Mouse (Mus musculus) right cerebral cortex, postnatal 10 days (tissue): ENCODE measurements around the gene Gm10118.

ENCODE experiments used
- DNase-seq, 2 experiments: peaks; one replicate each; pipeline ENCODE4 v3.0.0; 2021; ENCODE audit warnings: low spot score in 2 of 2

Gm10118 gene

DNA sequence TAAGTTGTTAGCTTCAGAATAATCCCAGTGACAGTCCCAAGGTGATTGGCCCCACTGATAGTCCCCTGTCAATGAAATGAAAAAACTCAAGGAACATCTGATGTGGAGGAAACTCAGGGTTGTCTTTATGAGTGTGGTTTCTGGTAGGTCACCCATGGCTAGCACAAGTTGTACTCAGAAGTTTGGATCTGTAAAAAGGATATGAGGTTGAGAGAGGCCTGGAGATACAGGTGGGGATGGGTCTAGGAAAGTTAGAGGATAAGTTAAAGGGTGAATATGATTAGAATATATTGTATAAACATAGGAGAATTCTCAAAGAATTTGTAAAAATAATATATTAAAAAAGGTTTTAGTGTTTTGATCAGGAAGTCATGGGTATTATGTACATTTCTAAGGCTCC lies at the start of gene Gm10118:
Gm10118 (minus strand) TSS at position 101 of the 400 bp plus-strand sequence.
- no peak for DNase-seq

DNA sequence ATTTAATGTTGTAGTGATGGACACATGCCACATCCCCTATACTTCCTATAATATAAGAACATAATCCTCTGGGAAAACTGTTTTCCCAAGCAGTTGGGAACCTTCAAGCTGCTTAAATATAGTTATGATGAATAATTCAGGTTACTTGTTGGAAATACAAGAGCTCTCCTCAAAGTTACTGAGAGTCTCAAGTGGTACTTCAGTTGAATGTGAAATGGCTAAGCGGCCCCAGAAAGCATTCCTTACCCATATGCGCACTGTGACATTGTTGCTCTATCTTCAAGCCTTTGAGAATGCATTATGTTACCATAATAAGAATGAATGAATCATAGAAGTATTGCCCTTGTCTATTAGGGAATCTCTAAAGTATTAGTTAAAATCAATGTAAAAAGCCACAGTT lies 45.1 kb upstream of the Gm10118 start:
- no peak for DNase-seq

DNA sequence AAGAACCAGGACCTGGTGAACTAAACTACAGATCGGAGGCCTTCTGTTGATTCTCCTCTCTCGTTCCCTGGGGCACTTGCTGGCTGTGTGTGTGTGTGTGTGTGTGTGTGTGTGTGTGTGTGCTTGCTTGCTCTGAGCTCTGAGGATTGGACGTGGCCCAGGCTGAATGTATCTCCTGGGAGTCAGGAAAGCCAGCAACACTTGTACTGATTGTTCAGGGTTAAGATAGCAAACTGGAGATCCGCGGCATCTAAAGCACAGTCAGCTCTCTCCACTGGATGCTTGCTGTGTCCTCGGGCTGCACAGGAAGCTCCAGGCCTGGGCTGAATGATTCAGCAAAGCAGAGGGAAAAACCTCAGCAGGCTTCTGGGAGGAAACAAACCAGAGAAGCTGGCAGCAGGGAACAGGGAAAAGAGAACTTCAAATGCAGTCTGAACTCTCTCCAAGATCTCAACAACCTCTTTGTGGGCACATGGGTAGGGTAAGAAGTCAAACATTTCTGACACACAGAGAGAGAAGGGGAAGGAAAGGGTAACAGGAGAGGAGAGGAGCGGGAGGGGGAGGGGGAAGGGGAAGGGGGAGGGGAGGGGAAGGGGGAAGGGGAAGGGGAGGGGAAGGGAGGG lies 27.2 kb upstream of the Gm10118 start:
- DNase-seq: no peak

DNA sequence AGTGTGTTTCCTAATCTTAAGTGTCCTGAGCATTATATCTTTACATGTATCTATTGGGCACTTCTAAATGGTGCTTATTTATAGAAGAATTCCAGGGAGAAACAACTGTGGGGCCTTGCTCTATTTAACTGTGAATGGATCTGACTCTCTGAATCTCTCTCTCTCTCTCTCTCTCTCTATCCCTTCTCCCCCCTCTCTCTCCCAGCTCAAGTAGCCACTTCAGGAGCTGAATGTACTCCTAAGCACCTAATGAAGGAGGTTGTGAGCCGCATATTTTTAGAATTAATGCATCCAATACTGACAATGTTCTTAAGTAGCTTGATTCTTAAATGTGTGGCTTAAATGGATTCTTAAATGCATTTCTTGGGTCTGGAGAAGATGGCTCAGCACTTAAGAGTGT lies 24.2 kb upstream of the Gm10118 start:
- DNase-seq: no peak

DNA sequence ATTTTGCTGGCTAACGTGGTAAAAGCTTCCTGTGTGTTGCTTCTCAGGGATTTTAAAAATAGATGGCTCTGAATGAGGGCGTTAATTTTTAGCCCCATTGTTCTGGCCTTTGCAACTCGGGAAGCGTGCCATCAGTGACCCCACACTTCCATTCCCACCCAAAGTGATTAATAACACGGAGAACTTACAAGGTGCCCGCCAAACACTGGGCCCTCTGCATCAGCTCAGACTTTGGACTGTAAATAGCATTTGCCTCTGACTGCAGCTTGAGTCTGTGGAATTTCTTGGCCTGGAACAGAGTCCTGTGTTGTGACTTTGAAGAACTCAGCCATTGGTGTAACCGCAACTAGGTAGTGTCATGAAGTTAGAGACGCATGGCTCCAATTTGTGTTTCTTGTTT lies 23.6 kb upstream of the Gm10118 start:
- DNase-seq: no peak

DNA sequence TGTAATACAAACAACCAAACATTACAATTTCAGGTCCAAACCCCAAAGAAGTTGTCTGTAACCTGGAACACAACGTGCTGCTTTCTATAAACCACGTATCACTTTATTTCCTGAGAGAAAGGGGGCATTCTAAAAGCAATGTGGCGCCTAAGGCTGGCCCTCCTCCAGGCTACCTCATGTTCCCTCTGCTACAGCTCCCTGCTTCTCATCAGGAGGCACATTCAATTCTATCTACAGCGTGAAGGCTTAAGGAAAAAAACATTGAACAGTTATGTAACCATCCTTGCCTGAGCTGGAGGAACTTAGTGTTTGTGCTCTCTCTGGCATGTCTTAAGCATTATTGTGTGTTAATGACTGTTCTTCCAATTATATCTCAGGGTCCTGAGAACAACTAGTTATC lies 20.0 kb upstream of the Gm10118 start:
- DNase-seq: no peak

DNA sequence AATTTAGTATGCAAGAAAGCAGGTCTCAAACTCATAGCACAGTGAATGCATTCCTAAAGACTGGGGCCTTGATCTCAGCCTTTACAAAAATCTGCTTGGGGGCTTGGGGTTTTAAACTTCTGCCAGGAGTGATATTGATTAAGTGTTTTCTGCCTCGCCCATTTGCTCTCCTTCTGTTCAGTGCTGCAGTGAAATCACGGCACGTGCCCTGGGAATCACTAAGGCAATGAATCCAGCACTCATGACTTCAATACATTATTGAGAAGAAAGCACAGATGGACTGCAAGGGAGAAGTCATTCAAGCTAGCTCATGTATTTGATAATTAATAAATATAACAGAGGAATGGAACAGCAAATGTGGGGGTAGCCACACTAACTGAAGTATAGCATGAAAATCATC lies 18.3 kb upstream of the Gm10118 start:
- DNase-seq: no peak

DNA sequence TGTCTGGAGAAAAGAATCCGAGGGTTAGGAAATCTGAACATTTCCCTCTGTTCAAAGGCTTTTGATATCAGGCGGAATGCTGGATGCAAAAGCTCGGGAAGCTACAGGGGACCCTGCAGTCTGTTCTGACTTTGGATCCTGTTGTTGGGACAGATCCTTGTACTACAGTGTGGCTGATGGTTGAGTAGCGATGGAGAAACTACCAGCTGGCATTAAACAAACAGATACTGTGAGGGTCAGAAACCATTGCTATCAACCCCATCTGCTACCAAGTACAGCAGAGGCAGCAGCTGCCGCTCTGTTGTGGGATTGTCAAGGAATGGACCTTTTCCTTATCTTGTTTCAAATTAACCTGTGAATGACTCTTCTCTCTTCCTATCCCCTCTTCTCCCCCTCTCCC lies 6.7 kb upstream of the Gm10118 start:
- no peak for DNase-seq

DNA sequence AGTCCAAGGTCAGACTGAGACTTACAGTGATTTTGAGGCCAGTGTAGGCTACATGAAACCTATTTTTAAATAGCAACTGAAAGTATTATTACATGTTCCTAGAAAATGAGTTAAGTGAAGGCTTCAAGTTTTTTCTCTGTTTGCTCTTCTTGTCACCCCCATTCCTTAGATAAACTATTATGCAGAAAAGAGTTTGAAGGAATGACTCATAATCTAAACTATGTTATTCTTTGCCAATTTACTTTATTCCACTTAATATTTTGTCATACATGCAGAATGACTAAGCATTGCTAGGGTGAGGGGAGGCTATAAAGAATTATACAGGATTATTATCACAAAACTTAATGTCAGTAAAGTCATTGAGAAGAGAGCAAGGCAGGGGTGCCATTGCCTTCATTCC lies 18.4 kb downstream of the Gm10118 start:
- no peak for DNase-seq

DNA sequence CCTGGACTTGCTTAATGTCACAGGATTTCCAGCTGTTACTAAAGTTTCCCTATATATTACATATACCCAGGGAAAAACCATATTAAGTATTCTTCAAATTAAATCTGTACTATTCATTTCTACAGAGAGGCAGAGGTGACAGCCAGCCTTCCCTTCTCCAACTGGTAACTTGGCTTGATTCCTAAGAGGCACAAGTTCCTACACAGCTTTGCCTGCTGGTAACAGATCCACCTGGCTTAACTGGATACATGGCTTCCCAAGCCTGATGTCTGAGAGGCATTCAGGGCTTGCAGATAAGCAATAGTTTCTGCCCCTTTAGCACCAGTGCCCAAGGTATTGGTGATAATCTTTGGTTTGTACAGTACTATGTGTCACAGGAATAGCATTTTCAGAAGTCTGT lies 27.3 kb downstream of the Gm10118 start:
- no peak for DNase-seq

DNA sequence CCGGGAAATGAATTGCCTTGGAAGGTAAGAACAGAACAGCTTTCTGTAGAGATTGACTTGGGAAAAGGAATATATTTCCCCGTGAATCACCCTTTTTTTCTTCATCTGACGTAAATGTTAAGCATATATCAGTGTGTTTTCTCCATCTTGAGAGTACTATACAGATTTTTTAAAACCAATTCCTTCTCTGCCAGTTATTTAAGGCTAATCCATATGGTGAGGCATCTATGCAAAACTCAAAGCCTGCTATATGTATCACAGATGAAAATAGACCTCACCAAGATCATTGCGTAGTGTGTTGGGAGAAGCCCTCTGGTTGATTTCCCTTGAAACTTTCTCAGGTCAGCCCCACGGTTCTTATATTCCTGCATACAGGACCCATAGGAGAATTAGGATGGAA lies 32.6 kb downstream of the Gm10118 start:
- no peak for DNase-seq

DNA sequence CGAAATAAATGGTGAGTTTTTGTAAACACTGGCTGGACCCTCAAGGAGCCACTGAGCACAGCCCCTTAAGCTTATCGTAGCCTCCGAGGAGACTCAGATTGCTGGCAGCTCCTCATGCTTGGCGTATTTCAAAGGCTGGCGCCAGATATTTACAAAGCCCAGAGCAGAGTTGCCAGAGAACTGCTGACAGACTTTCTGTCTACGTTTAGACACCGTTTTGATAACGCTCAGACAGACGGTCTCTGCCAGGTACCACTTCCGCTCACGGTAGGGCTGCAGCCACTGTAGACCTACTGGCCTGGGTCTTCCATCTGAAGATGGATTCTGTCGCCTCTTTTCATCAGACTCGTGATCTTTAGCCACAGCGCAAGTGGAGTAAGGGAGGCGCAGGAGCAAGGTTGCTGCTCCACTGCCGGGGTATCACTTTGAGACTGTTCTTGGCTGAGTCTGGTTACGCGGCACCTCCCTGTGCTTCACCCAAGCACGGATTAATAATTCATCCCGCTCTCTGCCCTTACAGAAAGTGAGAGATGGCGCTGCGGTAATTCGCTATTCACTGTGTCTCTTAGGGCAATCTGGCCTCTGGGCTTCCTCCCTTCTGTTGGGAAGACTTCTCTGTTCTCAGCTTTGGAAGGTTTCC lies 40.7 kb downstream of the Gm10118 start:
- DNase-seq: no peak

DNA sequence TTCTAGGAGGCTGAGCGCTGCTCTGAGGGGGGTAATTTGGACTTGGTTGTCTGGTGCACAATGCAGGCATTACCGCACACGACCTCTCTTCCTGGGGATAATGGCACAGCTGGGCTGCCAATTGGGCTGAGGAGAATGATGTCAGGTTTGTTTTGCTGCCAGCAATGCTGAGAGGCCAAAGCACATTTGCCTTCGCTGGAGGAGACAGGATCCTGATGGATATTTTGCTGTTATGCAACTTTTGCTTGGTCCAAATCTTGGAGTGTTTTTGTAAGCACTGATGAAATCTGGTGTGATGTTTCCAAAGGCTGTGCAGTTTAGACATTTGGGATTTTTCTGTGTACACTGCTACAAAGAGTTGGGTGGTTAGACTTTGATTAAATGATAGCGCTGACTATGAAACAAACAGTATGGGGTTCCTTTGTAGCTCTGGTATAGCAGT lies 46.8 kb downstream of the Gm10118 start:
- DNase-seq: peak; percentile 42 to 43
